Mouse (Mus musculus): ENCODE measurements around the gene Otud6a.
"Not testable (repeated sequence)": the region's sequence is repeated elsewhere in the genome, so short reads cannot be mapped to it uniquely, and the experiment has no call there.

Gene Otud6a

DNA sequence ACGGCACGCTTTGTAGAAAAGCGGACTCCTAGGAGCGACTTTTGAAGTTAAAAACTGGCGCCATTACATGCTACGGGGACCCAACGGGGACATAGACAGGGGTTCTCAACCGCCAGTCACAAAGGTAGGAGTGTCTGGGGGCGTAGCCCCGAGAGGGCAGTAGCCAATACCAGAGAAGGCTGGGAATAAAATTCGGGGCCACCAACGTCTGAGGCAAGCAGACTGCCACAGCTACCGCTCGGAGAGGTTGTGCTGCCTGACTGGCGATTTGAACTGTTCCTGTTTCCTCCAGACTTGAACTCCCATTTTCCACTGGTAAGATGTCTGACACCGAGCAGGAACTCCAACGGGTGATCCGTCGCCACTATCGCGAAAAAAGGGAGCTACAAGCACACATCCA, at the start of gene Otud6a:
Gene Otud6a, plus strand, starts transcription at position 321 of the 400 bp plus-strand sequence.
- DNase-seq, result no peak

- DNase-seq, result peak; percentile 10
Measured at GRCm38 (mm10) chrX:100389887-100390286, 38.9 kb upstream of the Otud6a start.

DNA sequence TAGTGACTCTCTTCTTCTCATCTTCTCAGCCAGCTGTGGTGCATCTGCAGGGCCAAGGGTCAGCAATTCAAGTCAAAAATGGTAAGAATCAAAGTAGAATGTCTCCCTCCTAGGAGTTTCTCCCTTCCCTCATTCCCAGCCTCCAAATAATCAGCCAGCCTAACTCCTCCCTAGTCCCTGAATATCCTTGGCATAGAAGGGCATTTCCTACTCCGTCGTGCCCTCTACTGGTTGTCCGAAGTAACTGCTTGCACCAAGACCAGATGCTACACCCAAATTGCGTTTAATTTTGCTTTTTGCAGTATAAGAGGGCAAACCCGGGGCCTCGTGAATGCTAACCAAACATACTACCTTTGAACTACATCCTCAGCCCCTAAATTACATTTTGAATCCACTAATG, 36.5 kb upstream of the Otud6a start:
- no peak for DNase-seq

- no peak for DNase-seq
Measured at GRCm38 (mm10) chrX:100394223-100394861, 34.5 kb upstream of the Otud6a start.

DNA sequence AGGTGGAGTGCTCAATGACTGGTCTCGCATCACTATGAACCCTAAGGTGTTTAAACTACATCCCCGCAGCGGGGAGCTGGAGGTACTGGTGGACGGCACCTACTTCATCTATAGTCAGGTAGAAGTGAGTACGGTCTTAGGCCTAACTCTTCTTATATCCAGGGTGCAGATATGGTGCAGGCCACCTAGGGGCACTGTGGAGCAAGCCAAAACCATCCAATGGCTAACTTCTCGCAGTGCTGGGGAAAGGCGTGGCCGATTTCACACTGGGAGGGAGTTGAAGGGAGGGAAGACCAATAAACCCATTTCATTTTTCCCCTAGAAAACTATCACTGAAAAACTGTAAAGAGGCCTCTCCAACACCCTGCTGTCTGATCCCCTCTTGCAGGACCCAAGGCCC, 33.8 kb upstream of the Otud6a start:
- no peak for DNase-seq

- DNase-seq, result no peak
Measured at GRCm38 (mm10) chrX:100400900-100401299, 27.9 kb upstream of the Otud6a start.

GRCm38 (mm10) chrX:100401657-100402056, 27.2 kb upstream of the Otud6a start:
- DNase-seq, result no peak

DNA sequence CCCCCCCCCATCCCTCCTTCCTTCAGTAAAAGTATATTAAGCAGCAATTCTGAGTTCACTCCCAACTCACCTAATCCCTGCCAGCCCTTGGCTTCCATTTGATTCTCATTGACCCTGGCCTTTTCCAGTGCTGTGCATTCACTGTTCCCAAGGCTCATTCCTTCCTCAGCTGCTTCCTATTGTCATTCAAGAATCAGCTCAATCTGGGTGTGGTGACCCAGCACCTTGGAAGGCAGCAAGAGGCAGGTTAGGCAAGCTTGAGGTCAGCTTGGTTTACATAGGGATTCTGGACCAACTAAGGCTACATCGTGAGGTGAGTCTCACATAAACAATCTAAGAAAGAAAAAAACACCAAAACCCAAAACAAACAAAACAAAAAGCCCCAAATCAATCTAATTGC, 19.6 kb upstream of the Otud6a start:
- DNase-seq, result no peak

GRCm38 (mm10) chrX:100432311-100432710, 3.5 kb downstream of the Otud6a start:
- DNase-seq, result no peak

DNA sequence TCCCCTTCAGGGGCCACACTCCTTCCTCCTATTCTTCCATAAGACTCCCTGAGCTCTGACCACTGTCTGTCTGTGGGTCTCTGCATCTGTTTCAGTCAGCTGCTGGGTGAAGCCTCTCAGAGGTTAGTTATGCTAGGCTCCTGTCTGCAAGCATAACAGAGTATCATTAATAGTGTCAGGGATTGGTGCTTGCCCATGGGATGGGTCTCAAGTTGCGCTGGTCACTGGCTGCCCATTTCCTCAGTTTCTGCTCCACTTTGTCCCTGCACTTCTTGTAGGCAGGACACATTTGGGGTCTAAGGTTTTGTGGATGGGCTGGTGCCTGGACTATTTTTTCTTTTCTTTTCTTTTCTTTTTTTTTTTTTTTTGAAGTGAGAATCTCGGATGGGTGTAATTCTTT, 13.8 kb downstream of the Otud6a start, which contains the start of gene Awat2:
Gene Awat2, minus strand, starts transcription at position 101 of the 400 bp plus-strand sequence.
- DNase-seq, result not testable (repeated sequence)

DNA sequence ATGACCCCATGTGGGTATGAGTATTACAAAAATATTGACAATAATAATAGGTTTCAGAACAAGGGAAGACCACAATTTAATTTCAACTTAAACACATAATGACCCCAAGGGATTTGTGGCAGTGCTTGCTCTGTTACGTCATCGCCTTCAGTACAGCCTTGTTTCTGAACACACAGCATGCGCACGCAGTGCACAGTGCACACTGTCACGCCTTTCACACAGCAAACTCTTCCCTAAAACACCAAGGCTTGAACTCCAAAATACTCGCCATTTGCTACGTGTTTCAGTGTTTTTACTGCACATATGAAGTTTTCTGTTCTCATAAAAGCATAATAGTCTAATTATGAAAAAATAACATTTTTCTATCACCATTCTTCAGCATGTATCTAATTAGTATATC, 14.7 kb downstream of the Otud6a start:
- no peak for DNase-seq

DNA sequence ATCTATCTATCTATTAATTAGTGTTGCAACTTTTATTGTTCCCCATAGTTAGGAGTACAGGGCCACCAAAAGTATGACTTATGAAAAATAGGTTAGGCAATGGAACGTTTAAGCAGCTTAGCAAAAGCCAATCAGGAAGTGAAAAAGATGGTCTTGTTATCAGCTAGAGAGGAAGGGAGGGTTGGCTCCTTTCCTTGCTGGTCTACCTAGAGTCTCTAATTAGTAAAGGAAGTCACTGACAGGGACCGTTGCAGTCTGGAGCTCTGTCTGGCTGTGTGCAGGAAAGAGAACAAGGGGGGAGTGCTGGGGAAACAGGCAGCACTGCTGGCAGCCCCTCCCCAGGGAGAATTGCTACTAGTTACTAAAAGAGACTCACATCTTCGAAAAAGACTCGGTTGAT, 39.2 kb downstream of the Otud6a start:
- no peak for DNase-seq

DNA sequence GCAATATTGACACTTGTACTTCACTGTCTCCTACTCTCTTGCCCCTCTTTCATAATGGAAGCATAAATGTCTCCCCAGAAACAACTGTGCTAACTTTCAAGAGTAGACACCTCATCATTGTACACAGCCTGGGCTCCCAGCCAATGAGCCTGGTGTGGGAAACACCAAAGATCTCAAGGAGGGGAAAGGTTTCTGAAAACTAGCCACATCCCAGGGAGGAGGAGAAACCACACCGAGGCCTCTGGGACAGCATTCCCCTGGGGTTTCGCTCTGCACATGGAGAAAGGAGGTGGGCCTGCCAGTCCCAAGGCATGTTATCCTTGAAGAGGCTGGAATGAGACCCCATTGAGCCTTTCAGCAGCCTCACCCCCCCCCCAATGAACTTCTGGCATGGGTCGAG, 41.3 kb downstream of the Otud6a start:
- DNase-seq, result no peak

GRCm38 (mm10) chrX:100471491-100471890, 42.7 kb downstream of the Otud6a start:
- no peak for DNase-seq

DNA sequence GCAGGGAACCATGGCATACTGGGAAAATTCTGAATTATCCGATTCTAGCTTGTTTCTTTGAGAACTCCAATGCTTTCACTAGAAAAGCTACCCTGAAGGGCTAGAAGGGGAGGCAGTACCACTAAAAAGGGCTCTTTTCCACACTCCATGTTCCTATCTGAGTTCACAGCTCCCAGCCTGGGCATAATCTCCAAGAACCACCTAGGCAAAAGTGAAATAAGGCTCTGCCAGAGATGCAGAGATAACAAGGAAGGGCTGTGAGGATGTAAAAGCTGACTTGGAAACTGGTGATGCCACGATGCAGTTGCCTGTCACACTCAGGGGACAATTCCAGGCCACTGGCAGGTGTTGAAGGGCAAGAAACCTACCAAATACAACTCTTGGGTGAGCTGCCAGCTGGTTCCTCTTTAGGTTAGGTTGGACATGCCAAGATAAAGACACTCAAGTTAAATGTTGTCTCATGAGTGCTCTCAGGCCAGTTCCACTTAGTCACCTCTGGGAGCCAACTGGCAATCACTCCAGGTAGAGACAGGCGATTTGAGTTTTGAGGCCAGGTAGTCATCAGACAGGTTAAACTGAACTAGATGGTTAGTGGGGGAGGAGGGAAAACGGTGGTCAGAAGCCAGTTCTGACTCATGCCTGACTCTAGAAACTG, 46.9 kb downstream of the Otud6a start:
- DNase-seq, result no peak
